Mouse (Mus musculus) layer of hippocampus, adult 9-10 months (tissue): ENCODE results near the gene Fbxo30.

ENCODE experiments used
- DNase-seq: peaks from one replicate; pipeline ENCODE4 v3.0.0; 2022; ENCODE audit warnings: low spot score

The Fbxo30 gene

DNA sequence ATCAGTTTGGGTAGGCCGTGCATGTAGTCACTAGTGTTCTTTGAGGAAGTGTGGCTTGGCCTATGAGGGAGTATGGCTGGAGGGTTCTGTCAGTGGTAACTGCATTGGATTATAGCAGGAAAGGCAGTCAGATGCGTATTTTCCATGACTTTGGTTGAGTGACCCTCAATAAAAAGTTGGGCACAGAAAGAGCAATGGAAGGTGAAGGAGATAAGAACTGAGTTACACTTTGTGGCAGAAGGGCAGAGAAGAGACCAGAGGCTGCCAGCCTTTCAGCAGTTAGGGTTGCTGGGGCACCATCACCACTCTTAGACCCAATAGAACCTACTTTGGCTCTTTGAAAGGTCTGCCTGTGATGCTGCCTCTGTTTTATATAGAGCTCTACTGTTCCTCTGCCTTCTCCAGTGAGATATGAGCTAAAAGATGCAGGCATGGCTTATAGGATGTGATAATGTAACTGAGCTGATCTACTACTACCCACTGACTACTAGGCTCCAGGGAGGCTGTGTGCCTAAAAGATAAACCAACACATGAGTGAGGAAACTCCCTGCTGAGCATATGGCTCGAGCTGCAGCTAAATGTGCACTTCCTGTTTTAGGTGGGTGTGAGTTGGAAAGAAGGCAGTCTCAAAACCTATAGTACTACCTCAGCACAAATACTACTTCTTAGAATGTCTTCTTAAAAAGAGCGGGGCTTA lies 42.2 kb downstream of the Fbxo30 start:
- DNase-seq: no peak

DNA sequence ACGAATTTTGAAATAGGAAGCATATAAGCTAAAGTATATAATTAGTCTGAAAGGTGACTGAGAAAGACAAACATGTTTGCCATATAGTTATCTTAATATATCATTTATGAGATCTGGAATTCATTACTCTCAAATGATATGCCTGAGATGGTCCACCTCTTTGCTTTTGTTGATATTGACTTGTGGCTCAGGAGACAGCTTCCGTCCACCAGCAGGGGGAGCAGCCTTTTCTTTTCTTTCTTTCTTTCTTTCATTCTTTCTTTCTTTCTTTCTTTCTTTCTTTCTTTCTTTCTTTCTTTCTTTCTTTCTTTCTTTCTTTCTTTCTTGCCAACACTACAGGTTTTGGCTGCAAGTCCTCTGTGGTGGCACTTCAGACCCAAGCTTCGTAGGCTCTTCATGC lies 45.4 kb downstream of the Fbxo30 start:
- no peak for DNase-seq

DNA sequence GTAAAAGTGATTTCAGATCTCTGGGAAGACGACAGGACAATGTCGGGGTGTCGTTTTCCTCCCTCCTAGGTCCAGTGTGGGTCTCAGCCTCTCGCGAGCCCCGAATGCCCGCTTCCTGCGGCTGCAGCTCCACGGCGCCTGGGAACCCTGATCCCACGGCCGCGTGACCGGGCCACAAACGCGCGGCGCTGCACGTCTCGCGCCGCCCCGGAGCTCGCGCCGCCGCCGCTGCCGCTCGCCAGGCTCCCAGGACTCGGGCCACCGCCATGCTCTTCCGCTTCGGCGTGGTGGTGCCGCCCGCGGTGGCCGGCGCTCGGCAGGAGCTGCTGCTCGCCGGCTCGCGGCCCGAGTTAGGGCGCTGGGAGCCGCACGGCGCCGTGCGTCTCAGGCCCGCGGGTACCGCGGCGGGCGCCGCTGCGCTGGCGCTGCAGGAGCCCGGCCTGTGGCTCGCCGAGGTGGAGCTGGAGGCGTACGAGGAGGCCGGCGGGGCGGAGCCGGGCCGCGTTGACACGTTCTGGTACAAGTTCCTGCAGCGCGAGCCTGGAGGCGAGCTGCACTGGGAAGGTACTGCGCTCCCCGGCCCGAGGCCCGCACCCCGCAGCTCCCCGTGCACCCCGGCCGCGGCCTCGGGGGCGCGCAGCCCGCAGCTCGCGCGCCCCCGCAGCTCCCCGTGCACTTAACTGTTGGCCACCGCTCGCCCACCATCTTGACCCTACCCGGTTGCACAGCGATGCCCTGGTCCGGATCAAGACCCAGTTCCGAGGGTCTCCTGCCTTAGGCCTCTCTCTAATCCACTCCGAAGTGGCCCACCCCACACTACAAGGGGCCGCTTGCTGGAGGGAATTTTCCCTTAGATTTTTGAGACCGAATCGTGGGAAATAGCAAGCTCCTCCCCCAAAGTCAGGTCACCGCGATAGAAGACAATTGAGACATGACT lies 62.3 kb downstream of the Fbxo30 start, which contains the start of gene Epm2a:
Epm2a (plus strand) TSS at position 200 of the 937 bp plus-strand sequence.
- peak; percentile 30 for DNase-seq

DNA sequence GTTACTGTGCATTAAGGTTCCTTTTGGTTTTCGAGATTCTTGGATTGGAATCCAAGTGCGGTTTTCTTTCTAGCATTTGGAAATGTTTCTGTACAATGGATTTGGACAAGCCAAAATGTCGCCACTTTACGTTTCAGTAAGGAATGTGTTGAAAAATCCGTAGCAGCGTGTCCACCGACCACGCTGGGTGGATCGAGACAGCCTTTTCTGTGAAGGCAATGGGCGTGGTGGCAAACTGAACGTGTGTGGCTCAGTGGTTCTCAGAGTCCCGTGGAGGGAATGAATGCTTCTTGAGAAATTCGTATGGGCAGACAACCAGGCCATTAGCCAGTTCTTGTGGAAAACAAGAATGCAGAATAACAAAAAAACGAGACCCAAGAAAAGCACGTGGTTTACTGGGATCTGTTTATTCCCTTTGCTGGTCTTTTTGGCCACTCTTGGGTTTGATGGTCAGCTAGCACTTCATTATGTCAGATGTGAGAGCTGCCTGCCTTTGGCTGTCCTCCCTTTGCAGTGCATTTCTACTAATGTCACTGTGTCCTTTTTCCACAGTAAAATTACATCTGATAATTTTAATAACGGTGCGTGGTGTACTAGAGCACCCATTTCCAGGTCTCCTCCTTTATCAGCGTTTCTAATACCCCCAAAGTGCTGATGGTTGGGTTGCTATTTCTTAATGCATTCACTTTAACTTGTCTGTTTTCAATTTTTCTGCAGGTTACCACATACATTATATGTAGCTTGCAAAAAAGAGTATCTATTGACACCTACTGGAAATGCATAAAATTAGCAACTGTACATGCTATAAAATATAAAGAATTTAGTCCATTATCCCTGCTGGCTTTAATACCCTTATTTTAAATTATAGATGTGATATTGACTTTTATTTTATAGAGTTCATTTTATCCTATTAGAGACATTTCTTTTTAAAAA lies 63.7 kb downstream of the Fbxo30 start:
- no peak for DNase-seq
